Mouse (Mus musculus): ENCODE data around the gene Atp2b4.

Atp2b4 gene

DNA sequence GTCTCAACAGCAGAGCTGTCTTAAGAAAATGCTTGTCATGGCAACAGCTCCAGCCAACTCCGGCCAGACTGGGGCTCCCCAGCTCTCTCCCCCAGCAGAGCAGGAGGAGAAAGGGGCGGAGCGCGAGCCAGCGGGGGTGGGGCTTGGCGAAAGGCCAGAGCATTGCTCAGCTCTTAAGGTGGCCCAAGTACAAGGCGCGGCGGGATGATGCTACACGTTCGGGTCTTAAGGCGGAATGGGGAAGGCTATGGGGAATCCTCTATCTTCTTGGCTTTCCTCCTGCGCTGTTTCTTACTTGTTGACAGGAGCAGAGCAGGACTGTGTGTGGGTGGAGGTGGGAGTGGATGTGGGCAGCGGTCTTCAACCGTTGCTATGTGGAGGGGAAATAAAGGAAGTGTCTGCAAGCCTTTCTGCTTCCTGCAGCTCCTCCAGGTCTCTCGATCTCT, at the start of gene Atp2b4:
Atp2b4 (minus strand) TSS at position 94 of the 446 bp plus-strand sequence.
- DNase-seq (ENCODE audit: low read depth): peak; percentile 97

DNA sequence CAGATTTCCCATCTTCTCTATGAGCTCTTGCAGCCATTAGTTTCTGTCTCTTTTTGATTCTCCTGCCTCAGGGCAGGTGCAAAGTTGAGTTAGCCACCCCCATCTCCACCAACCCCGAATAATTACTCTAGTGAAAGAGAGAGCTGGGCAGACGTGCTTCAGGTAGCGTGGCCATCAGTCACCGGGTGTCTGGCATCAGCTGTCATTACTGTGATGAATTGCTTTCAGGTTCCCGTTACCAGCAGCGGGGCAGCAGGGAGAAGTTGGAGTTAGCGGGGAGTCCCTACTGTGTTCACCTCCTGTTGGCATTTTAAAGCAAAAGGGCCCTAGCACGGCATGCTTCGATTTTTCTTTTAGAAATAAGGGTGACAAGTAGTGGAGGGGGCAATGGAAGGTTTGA, 43.9 kb upstream of the Atp2b4 start:
- DNase-seq (ENCODE audit: low read depth): no peak

- no peak for DNase-seq (ENCODE audit: low read depth)
Observed at GRCm38 (mm10) chr1:133843900-133844299, 43.1 kb upstream of the Atp2b4 start.

DNA sequence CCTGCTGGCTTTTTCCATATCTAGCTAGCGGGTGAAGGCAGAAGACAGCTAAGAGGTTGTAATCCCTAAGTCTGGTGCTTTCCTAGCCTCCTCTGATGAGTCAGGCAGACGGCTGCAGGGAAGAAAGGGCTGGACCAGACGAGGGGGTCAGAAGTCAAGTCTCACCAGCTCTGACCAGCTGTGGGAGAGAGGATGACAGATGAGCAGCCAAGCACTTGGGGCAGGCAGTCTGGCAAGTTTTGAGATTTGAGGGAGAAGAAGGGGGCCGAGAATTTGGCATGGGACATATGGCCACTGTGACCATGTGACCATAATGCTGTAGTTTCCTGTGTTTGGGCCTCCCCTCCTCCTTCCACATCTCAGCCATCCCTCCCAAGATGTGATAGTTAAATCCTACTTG, 42.5 kb upstream of the Atp2b4 start:
- no peak for DNase-seq (ENCODE audit: low read depth)

DNA sequence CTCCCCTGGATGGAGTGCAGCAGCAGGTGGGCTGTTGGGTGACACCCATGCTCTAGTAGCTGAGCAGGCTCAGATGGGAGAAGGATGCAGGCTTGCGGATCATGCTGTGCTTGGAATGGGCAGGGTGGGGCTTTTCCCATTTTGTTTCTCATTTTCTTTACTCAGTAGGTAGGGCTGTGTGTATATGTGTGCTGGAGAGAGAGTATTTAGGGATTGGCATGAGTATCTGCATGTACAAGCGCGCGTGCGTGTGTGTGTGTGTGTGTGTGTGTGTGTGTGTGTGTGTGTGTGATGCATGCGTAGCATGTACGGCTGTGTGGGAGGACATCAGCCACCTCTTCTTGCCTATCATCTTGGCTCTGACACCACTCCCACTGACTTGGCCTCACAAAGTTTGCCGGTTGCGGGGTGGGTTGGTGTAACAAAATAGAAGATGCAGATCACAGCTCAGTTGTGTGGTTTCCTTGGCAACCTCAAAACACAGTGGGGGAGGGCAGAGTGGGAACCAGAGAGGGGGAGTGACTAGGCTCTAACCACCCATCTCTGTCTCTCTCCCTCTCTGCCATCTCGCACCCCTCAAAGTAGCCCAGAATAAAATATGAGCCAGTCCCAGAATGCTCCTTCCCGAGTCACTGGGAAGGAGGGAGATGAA, 41.4 kb upstream of the Atp2b4 start:
- DNase-seq (ENCODE audit: low read depth): peak; percentile 44

DNA sequence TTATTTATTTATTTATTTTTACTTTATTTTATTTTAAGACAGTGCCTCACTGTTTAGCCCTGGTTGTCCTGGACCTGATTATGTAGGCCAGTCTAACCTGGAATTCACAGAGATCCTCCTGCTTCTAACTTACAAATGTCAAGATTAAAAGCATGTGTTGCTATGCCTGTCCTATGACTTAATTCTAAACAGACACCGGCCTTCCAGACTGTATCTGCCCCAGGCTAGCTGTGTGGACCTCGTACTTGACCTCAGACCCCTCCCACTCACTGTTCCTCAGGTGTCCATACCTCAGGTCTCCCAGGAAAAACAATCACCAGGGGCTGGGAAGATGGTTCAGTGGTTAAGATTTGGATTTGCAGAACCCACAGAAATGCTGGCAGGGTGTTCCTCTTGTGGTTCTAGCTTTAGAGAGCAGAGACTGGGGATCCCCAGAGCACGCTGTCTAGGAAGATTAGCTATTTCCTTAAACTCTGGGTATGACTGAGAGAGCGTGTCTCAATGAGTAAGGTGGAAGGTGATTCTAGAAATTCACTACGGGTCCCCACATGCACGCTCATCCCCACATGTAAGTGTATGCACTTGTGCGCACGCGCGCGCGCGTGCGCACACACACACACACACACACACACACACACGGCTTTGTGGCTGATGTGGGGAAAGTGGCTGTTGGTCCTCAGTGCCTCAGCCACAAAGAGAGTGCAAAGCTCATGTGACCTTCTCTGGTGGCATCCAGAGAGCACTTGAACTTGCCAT, 40.5 kb upstream of the Atp2b4 start:
- no peak for DNase-seq (ENCODE audit: low read depth)

DNA sequence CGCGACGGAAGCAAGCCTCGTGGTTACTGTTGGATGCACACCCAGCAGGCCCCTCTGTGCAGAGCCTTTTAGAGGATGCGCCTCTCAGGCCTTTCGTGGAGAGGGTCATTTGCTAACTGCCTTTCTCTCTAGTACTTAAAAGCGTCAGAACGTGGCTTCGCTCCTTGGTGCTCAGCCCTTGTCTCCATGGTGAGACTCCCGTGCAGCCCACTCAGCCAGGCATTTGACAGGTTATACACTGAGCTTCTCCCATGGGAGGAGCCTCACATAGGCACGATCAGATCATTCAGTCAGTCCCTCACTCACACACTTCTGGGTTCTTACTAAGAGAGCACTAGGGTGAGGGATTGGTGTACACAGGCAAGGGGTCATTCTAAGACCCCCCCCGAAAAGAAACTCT, 39.7 kb upstream of the Atp2b4 start:
- no peak for DNase-seq (ENCODE audit: low read depth)

DNA sequence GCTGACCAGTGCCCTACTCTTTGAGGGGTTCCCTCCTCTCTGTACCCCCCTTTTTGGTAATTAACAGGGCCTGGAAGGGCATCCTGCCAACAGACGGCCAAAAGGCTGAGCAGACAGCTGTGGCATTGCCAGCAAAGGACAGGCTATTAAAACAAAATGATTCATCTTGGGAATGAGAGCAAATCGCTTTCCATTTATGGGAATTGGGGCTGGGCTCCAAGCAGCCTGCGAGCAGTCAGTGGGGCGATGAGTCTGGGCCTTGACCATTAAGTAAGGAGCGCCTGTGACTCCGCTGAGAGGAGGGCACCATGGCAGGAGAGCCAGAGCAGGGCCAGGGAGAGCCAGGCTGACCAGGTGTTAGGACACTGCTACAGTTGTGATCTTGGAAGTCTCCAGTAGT, 33.5 kb upstream of the Atp2b4 start:
- DNase-seq (ENCODE audit: low read depth): no peak

DNA sequence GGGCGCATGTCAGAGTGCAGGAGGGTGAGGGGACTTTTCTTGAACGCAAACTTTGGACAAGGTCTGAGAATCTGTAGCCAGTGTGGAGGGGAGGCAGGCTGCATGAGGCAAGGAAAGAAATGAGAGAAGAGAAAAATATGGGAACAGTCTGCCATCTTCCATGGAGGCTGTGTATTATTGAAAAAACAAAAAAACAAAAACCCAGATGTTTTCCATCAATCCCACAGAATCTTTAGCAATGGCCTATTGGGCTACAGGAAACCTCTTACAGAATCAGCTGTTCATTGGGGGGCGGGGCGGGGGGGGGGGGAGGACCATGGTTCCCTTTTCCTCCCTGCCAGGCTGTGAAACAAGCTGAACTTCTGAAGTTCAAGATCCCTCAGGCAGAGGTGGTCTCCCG, 31.9 kb upstream of the Atp2b4 start:
- DNase-seq (ENCODE audit: low read depth): no peak

DNA sequence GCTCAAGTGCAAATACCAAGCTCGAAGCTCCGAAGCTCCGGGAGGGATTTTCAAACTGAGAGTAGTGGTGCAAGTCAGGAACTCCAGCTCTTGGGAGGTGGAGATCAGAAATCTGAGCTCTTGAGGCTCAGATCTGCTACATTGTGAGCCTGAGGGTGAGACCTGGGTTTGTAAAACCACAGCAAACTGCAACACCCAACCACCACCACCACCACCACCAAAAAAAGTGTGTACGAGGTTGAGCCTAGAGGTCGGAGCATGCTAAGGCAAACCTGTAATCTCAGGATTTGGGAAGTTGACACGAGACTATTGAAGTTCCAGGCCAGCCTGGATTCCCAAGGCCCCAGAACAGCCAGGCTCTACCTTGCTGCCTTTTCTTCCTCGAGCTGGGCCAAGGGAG, 25.4 kb upstream of the Atp2b4 start:
- no peak for DNase-seq (ENCODE audit: low read depth)

DNA sequence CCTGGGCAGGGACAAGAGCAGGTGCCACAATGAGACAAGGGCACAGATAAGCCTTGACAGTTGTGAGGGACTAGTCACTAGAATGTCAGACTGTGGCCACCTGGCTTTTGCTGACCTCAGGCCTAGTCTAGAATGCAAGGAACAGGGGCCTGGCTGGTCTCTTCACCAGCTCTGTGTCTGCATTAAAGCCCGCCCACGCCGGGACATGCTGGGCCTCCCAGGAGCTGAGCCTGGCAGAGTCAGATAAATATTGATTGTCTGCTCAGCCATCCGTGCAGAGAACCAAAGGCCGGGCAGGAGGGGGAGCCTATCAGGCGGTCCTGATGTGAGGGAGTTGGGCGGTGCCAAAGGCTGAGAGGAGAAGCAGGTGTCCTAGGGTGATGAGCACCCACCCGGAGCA, 24.7 kb upstream of the Atp2b4 start:
- DNase-seq (ENCODE audit: low read depth): peak; percentile 66

- DNase-seq (ENCODE audit: low read depth): no peak
Observed at GRCm38 (mm10) chr1:133825140-133825539, 24.3 kb upstream of the Atp2b4 start.

DNA sequence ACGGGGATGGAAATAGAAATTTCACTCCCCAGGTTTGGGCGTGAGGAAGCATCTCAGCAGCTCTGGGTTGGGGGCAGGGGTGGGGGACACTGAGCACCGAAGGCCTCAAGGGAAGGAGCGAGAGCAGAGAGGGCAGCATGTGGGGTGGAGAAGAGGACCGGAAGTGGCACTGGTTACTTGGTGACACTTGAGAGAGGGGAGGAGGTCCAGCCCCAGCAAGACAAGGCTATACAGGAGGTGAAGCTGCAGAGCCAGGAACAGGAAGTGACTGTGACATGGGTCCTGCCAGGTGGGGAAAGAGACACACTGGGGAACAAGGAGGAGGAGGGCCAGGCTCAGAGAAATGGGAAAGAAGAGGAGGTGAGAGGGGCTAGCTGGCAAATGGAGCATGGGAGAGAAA, 20.3 kb upstream of the Atp2b4 start:
- DNase-seq (ENCODE audit: low read depth): no peak

GRCm38 (mm10) chr1:133820100-133820499, 19.3 kb upstream of the Atp2b4 start:
- DNase-seq (ENCODE audit: low read depth): no peak

DNA sequence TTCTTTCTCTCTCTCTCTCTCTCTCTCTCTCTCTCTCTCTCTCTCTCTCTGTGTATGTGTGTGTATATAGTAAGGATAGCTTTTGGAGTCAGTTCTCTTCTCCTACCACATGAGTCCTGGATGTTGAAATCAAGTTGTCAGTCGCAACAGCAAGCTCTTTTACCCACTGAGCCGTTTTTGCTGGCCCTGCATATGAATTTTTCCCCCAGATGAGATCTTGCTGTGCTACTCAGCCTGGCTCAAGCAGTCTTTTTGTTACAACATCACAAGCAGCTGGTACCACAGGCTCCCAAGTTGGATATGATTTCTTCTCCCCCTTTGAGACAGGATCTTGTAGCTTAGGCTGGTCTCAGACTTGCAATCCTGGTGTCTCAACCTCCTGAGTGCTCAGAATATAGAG, 17.7 kb upstream of the Atp2b4 start:
- DNase-seq (ENCODE audit: low read depth): no peak

DNA sequence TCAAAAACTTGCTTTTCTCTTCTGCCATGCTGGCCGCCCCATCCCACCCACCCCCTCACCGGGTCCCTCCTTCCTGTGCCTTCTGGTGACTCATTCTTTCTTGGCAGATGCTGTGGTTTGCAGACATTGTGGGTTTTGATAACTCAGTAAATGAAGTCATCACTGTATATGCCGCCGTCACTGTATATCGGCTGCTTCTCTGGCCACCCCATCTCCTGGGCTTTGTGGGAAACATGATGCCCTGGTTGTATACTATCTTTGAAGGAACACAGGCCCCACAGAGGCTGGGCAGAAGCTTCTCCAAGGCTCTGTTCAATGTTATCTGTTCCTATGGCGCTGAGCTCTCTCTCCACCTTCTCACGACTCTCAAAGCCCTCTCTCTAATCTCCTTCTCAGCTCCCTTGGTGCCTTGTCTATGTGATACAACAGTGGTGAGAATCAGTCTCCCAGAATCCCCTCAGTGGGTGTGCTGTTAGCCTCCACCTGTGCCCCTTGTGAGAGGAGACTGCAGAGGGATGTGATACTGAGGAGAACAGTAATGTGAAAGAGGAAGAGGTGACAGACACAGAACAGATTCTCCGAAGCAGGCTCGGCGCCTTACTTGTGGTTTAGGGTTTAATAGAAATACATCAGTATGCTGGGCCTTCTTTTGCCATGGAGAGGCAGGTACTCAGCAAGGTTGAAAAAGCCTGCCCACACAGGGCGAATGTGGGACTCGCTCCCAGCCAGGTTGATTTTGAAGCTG, 15.1 kb upstream of the Atp2b4 start:
- DNase-seq (ENCODE audit: low read depth): peak; percentile 73

DNA sequence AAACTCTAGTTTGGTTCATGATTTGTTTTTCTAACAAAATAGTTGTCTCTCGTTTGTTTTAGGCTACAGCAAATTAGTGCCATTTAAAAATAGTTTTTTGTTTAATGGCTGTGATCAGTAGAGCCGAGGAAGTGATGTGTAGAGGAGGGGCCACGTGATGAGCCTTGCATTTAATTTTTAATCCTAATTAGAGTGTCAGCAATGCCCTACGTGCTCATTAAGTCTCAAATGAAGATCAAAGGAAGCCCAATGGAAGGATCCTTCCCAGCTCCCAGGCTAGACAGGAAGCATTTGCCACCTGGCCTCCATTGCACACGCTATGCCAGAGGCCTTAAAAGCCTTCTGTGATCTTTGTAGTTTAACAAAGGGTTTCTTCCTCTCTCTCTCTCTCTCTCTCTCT, 8.5 kb upstream of the Atp2b4 start:
- no peak for DNase-seq (ENCODE audit: low read depth)

DNA sequence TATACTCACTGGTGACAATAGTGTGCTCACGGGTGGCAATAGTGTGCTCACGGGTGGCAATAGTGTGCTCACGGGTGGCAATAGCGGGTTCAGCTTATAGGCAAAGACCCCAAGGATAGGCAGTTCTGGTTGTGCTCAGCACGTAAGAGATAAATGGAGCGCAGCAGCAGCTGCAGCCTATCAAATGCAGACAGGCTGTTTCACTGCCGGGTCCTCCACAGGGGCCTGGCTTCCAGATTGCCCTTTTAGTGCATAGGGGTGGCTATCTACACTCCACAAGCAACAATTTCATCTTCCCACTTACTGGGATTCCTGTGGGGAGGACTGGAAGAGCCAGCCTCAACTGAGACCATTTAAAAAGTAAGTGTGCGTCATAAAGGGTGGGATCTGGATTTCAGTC, 7.2 kb upstream of the Atp2b4 start:
- DNase-seq (ENCODE audit: low read depth): no peak

DNA sequence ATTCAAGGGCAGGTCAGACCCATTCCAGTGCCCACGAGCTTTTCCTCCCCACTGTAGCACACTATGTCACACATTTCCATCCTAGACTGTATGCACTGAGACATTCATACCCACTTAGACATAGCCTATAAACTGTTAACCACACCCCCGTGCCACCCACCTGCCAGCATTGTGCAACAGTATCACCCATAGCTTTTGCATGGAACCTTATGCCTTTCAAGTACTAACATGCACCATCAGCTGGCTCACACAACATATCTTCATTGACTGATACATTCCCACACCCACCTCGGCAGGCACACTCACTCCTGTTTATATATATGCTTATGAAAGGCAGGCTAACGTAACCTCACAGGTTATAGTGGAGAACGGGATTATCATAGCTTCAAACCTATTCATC, 902 bp upstream of the Atp2b4 start:
- DNase-seq (ENCODE audit: low read depth): no peak

DNA sequence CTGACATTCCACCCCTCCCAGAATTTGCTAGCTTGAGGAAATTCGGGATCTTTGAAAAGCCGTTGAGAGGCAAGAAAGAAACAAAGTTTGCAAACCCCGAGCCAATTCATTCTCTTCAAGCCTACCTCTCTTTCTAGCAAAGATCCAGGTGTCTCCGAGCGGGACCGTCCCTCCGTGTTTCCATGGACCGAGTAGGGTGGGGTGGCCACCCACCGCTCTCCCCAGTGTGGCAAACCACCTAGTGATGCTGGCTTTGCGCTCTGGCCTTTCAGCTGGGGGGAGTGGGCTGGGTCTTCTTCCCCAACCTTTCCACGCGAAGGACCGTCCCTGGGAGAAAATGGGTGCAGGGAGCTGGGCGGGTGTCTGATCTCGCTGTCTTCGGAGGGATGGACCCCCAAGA, 329 bp downstream of the Atp2b4 start:
- DNase-seq (ENCODE audit: low read depth): no peak

- no peak for DNase-seq (ENCODE audit: low read depth)
Observed at GRCm38 (mm10) chr1:133799686-133800445, 975 bp downstream of the Atp2b4 start.

- no peak for DNase-seq (ENCODE audit: low read depth)
Observed at GRCm38 (mm10) chr1:133798821-133799415, 1.9 kb downstream of the Atp2b4 start.

Measured in c-Kit-positive CD71-negative TER-119-negative erythroid progenitor cells, embryonic 14.5 days (primary cell).